Mouse (Mus musculus) gonadal fat pad, adult 2 months (tissue): ENCODE data around the gene Fam19a1. TPM values are rescaled to one million over a fixed set of nuclear protein-coding genes. Genes with fewer than 3 reads are reported as not detected.

Source experiments
- DNase-seq: peaks from one replicate; pipeline ENCODE4 v3.0.0-alpha.2; 2012; ENCODE audit warnings: low read depth
- polyA plus RNA-seq: library from polyadenylated mRNA; depleted of rRNA; stranded (reverse); fragments of >200 nt; gene quantifications from 2 replicates; pipeline ENCODE4 v1.2.3, GENCODE M21; 2012

The Fam19a1 gene
- polyA plus RNA-seq, 1 experiment, result 0.11 TPM

GRCm38 (mm10) chr6:96437814-96438213, 324.9 kb downstream of the Fam19a1 start:
- DNase-seq, result no peak

GRCm38 (mm10) chr6:96439419-96439818, 326.5 kb downstream of the Fam19a1 start:
- no peak for DNase-seq

- DNase-seq, result no peak
Observed at GRCm38 (mm10) chr6:96441971-96442370, 329.0 kb downstream of the Fam19a1 start.

- DNase-seq, result no peak
Observed at GRCm38 (mm10) chr6:96447466-96447865, 334.5 kb downstream of the Fam19a1 start.

- DNase-seq, result no peak
Observed at GRCm38 (mm10) chr6:96456266-96456665, 343.3 kb downstream of the Fam19a1 start.

GRCm38 (mm10) chr6:96457590-96458259, 344.8 kb downstream of the Fam19a1 start:
- DNase-seq, result no peak

- DNase-seq, result no peak
Observed at GRCm38 (mm10) chr6:96459041-96459440, 346.1 kb downstream of the Fam19a1 start.

GRCm38 (mm10) chr6:96499464-96499863, 386.5 kb downstream of the Fam19a1 start:
- DNase-seq, result no peak

- DNase-seq, result no peak
Observed at GRCm38 (mm10) chr6:96541600-96541999, 428.6 kb downstream of the Fam19a1 start.

- DNase-seq, result no peak
Observed at GRCm38 (mm10) chr6:96544832-96545231, 431.9 kb downstream of the Fam19a1 start.

GRCm38 (mm10) chr6:96550431-96550830, 437.5 kb downstream of the Fam19a1 start:
- DNase-seq, result no peak

- DNase-seq, result no peak
Observed at GRCm38 (mm10) chr6:96578649-96579048, 465.7 kb downstream of the Fam19a1 start.

GRCm38 (mm10) chr6:96580726-96581125, 467.8 kb downstream of the Fam19a1 start:
- no peak for DNase-seq

GRCm38 (mm10) chr6:96581187-96581586, 468.2 kb downstream of the Fam19a1 start:
- DNase-seq, result no peak

GRCm38 (mm10) chr6:96587427-96587826, 474.5 kb downstream of the Fam19a1 start:
- no peak for DNase-seq

- no peak for DNase-seq
Observed at GRCm38 (mm10) chr6:96593031-96593430, 480.1 kb downstream of the Fam19a1 start.

- DNase-seq, result no peak
Observed at GRCm38 (mm10) chr6:96595201-96595600, 482.2 kb downstream of the Fam19a1 start.

GRCm38 (mm10) chr6:96624196-96624595, 511.2 kb downstream of the Fam19a1 start:
- DNase-seq, result no peak

GRCm38 (mm10) chr6:96631518-96631917, 518.6 kb downstream of the Fam19a1 start:
- DNase-seq, result no peak

- no peak for DNase-seq
Observed at GRCm38 (mm10) chr6:96632243-96632642, 519.3 kb downstream of the Fam19a1 start.

GRCm38 (mm10) chr6:96635663-96636062, 522.7 kb downstream of the Fam19a1 start:
- DNase-seq, result no peak

- DNase-seq, result no peak
Observed at GRCm38 (mm10) chr6:96648742-96649141, 535.8 kb downstream of the Fam19a1 start.

- no peak for DNase-seq
Observed at GRCm38 (mm10) chr6:96649267-96649666, 536.3 kb downstream of the Fam19a1 start.

GRCm38 (mm10) chr6:96666311-96666710, 553.4 kb downstream of the Fam19a1 start:
- DNase-seq, result no peak
